Mouse (Mus musculus): ENCODE measurements at regions not wholly inside any gene's neighbourhood (a gene's known extent, or its start where the extent isn't known, plus 50 kb on each side); places are given as distances from the start of the nearest gene placed in this dataset.

- TF ChIP-seq EP300 (IDR thresholded peaks at IDR 0.05; ENCODE audit: low read depth) = no peak
- TF ChIP-seq CTCF (IDR thresholded peaks at IDR 0.05; ENCODE audit: low read depth) = no peak
These were observed 82.1 kb upstream of the Kcnip4 start for GRCm38 (mm10) chr5:49606761-49607160.
